Mouse (Mus musculus) heart, adult 9 months (tissue): ENCODE measurements at regions not wholly inside any gene's neighbourhood (a gene's known extent, or its start where the extent isn't known, plus 50 kb on each side); places are given as distances from the start of the nearest gene placed in this dataset.

ENCODE experiments used
- DNase-seq, 2 experiments: peaks; one replicate each; pipeline ENCODE4 v3.0.0; 2022; ENCODE audit warnings: low spot score in 2 of 2

DNA sequence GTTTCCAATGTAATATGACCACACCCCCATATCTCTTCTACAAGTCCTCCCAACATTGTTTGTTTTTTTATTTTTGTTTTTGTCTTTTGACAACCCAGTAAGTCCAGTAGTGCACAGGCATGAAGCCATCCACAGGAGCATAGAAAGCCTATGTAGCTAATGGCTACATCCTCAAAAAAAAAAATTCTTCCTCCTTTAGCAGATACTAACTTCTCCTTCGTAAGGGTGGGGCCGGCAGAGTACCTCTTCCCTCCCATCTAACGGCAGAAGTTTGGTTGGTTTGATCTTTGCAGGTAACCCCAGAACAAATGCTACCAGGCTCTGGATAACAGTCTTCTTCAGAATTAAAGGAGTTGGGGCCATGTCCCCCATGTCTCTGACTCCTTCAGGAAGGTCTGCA lies 158.9 kb downstream of the Ly86 start:
- no peak for DNase-seq

- no peak for DNase-seq
Measured at GRCm38 (mm10) chr13:37504373-37504772, 159.4 kb downstream of the Ly86 start.

DNA sequence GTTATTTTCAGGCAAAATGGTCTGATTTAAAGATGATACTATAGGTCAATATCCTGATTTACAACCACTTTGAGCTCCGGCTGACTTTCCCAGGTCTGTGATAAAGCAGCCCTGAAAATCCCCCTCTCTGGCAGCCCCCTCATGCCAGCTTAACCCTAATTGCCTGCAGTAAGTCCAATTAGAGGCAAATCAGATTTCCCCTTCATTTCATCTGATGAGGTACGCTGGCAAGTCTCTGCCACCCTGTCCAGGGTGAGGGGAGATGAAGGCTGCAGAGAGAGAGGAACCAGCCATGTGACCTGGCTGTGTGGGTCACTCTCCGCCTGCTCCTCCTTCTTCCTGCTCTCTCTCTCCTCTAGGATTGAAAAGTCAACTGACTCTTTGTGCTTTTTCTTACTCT lies 160.6 kb downstream of the Ly86 start:
- no peak for DNase-seq

DNA sequence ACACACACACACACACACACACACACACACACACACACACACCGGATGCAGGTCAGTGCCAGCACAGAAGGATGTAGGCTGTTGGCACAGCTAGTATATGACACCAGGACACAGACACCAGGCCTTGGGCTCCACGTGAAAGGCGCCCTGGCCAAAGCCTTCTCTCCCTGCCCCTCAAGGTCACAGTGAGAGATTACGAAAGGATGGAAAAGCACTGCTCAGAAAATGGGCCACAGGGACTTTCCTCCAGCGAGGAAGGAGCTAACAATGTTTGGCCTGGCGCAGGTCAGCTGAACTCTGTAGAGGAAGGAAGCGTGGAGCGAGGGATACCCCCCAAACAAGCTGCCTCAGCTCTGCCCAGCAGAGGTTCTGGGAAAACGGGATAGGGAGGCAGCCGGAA lies 161.0 kb downstream of the Ly86 start:
- peak; percentile 63 to 67 for DNase-seq

DNA sequence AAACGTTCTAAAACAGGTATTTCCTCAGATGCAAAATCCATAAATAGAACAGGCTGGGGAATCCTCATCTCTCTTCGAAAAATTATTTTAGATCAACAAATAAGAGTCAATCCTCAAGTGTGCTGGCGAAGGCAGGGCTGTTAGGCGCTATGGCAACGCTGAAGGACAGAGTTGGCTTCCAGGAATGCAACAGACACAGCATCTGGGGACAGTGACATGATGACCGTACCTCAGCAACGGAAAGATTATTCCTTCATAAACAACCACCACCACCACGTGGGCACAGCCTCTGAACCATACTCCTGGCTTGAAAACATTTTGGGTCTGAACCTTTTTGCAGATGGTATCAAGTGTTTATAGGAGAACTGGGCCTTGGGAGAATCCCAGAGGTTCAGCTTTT lies 161.7 kb downstream of the Ly86 start:
- no peak for DNase-seq

DNA sequence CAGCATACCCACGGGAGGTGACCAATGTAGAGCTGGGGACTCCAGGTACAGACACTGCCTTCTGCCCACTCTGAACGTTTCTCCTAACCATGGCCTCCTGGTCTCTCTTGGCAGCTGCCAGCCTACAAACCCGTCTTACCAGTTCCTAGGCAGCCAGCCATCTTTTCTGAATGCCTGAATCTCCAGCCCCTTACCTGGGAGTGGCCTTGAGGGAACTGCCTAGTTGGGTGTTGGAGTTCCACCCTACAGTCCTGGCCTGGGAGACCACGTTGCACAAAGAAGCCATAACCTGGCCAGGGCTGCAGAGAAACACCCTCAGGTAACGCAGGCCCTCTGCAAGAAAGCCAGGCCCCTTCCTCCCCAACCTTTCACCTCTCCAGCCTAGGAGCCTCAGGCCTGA lies 162.1 kb downstream of the Ly86 start:
- no peak for DNase-seq

DNA sequence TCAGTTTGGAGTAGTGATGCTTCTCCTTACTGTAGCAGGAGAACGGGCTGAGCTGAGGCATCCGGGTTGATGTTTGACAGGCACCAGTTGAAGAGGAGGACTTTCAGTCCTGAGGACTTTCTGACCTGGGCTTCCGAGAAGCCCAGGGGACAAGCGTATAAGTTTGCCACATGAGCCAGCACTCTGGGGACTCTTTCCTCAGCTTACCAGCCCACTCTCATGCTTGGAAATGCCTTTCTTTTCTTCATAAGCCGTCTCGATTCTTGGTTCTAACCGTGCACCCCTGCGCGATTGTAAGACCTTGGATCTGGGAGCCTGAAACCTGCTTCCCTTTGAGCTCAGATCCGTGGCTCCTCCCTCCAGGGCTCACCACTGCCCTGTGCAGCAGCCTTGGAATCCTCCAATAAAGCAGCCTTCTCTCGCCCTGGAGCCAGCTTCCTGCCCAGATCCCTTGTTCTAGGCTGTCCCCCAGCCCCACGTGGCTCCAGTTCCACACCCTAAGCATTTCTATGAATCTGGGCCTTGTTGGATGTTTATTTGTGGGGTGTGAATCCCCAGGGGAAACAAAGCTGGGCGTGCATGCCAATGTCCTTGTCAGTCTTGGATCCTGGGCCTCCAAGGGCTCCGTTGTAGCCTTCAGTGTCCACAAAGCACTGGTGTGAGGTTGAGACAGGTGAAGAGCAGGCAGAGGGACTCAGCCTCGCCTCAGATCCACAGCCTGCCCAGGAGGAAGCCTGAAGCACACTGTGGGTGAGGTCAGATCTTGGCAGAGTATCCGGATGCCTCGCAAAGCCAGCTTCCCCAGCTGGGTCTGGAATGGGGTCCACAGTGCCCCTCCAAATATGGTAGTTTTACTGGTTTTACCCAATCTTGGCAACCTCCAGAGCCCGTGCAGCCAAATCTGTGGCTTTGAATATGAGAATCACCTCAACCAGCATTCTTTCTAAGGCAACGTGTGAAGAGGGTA lies 163.7 kb downstream of the Ly86 start:
- DNase-seq, result peak in 1 of 2 experiments; percentile 44

GRCm38 (mm10) chr13:37509352-37509851 lies 164.4 kb downstream of the Ly86 start:
- DNase-seq, result peak; percentile 57 to 66

- DNase-seq, result peak; percentile 13 to 39
Measured at GRCm38 (mm10) chr13:37510511-37510910, 165.5 kb downstream of the Ly86 start.

DNA sequence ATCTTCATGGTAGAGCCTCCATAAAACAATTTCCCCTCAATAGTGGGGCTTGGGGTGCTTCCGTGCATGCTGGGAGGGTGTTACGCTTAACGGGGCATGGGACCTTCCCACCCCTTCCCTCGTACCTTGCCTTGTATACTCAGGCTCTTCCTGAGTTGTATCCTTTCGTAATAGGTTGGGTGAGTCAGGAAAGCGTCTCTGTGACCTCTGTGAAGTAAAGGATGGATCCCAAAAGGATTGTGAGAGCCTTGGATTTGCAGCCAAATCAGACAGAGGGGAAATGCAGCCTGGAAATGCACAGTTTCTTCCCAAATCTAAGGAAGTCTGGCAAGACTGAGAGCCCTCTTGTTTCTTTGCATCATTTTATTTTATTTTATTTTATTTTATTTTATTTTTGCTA lies 166.0 kb downstream of the Ly86 start:
- DNase-seq, result no peak

DNA sequence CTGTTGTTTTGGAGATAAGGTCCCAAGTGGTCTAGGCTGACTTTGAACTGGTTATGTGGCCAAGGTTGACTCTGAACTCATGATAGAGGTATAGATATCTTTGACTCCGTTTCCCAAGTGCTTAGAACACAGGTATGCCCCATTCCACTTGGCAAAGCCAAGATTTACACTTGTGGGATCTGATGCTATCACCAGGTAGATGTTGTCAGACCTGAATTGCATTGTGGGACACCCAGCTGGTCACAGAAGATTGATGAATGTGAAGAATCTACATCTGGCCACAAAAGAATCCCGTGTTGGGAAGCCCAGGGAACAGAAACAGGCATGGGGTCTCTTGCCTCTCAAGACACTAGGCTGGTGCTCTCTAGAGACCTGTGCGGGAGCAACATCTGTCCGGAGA lies 166.4 kb downstream of the Ly86 start:
- DNase-seq, result no peak

DNA sequence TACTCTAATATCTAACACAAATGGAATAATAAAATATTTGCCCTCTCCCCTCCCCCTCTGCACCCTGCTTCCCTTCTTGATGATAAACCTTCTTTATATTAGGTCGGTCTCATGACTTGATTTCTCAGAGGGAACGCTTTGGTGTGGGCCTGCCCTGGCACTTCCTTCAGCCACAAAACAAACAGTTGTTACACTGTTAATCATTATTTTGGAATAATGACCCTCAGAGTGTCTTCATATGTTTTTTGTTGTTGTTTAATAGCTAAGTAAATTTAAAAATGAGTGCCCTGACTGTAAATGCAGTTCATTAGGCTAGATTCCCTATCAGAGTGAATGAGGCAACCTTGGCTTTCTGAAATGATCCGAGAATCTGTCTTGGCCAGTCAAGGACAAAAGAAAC lies 167.8 kb downstream of the Ly86 start:
- DNase-seq, result no peak

- DNase-seq, result no peak
Measured at GRCm38 (mm10) chr13:37513206-37513904, 168.3 kb downstream of the Ly86 start.

GRCm38 (mm10) chr13:37513905-37514607 lies 169.0 kb downstream of the Ly86 start:
- peak; percentile 79 to 89 for DNase-seq

GRCm38 (mm10) chr13:37514641-37515305 lies 169.8 kb downstream of the Ly86 start:
- DNase-seq, result no peak

DNA sequence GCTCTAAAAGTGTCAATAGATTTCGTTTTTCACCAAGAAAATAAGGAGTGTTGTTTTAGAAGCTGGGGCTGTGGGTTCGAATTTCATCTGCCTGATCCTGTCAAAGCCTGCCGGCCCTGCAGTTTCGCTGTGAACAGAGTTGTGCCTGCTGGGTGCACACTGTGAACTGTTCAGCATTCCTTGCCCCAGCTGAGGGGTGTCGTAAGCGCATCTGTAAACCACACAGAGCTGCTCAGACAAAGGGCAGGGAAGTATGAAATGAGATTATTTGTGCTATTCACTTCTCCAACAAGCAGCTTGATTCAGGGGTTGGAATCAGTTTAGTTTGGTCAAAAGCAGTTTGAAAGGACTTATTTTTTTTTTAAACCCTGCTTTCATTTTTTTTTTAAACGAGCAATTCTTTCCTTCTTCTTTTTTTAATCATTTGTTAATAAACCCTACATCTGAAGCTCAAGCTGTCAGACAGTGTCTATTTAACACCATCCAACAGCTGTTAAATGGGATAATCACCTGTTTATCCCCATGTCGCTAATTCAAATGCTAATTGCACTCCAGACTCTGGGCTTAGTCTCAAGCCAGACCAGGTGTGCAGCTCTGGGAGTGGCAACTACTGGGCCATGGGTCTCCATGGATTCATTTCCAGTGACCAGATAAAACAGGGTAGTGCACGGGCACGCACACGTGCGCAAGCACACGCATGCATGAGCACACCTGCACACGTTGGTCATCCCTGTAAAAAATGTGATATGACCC lies 172.2 kb downstream of the Ly86 start:
- DNase-seq, result no peak

- DNase-seq, result no peak
Measured at GRCm38 (mm10) chr13:37519948-37520347, 174.9 kb downstream of the Ly86 start.

DNA sequence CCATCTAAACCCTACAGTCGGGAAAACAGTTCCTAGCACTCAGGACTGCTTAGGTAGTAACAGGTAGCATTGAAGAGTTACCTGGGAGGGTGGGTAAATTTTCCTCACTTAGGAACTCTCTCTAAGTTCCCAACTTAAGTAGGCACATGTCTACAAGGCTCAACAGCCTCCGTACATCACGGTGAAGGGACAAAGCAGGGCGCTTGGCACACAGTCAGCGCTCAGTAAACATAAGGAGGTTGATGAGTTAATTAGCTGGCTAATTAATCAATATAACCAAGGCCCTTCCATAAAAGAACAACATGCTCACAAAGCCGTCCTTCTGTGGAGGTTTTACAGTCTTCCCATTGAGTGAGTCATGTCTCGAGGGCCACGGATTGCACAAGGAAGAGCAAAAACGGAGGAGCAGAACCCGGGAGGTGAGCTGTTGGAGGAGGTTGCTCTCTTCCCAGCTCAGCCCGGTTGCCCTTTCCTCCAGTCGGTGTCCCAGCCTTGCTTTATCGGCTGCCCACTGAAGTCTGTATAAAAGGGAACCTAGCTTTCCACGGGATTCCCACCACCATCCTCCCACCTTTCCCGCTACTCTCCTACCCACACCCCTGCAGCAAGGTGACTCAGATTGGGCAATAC lies 180.2 kb downstream of the Ly86 start:
- no peak for DNase-seq

DNA sequence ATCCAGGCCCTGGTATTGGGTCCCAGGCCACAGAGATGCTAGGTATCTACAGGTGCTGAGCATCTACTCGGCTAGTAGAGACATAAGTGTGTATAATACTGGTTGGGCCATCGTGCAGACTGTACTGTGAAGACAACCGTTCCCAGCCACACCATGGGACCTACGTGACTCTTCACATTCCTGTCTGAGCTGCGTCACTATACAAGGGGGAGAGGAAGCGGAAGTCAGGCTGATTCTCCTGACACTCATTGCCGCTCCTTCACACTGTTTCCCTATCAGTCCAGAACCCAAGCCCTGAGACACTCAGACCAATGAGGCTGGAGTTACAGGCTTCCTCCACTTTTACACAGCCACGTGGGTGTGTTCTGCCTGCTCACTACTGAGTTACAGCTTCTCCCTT lies 181.1 kb downstream of the Ly86 start:
- no peak for DNase-seq

GRCm38 (mm10) chr13:37528380-37528779 lies 183.4 kb downstream of the Ly86 start:
- no peak for DNase-seq
